Mouse (Mus musculus) urinary bladder, adult 2 months (tissue): ENCODE data around the gene Ahdc1. TPM values are rescaled to one million over a fixed set of nuclear protein-coding genes. Genes with fewer than 3 reads are reported as not detected.

Experiments
- DNase-seq: peaks from one replicate; pipeline ENCODE4 v3.0.0; 2022; ENCODE audit warnings: low spot score
- polyA plus RNA-seq: library from polyadenylated mRNA; depleted of rRNA; stranded (reverse); fragments of >200 nt; gene quantifications from 2 replicates; pipeline ENCODE4 v1.2.3, GENCODE M21; 2012; rRNA removed

Gene Ahdc1
- polyA plus RNA-seq: 5.3 and 13.3 TPM in 2 replicates

GRCm38 (mm10) chr4:133011028-133011820 lies at the start of gene Ahdc1:
Gene Ahdc1 (plus strand): TSS chr4:133011260.
- DNase-seq: peak; percentile 92

- DNase-seq: no peak
Observed at GRCm38 (mm10) chr4:132961866-132962265, 49.2 kb upstream of the Ahdc1 start.

DNA sequence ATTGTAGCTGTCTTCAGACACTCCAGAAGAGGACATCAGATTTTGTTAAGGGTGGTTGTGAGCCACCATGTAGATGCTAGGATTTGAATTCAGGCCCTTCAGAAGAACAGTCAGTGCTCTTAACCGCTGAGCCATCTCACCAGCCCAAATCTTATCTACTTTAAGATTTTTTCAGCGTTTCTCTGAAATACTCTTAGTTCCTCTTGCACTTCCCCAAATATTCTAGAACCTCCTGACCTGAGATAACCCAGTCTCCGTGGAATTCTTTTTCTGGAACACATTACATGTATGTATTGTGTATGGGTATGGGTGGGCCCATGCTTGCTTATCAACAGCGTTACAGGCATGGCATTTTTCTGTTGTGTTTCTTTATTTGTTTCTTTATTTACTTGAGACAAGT lies 48.4 kb upstream of the Ahdc1 start:
- no peak for DNase-seq

GRCm38 (mm10) chr4:132963436-132963835 lies 47.6 kb upstream of the Ahdc1 start:
- no peak for DNase-seq

- DNase-seq: no peak
Observed at GRCm38 (mm10) chr4:132964064-132964463, 47.0 kb upstream of the Ahdc1 start.

DNA sequence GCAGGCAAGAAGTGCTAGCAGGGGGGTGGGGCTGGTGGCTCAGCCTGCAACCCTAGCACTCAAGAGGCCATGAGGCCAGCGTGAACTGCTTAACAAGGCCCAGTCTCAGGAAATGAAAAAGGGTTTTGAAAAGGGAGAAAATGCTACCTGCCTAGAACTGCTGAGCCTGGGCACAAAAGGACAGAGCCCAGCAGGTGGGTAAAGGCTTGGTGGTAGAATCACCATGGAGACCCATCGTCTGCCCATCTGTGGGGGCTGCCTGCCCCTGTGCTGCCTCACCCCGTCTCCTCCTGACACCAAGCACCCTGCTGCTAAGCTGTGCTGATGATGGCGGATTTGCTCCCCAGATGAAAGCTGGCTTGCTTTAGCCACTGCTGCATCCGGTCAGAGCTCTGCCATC lies 46.6 kb upstream of the Ahdc1 start:
- DNase-seq: no peak

DNA sequence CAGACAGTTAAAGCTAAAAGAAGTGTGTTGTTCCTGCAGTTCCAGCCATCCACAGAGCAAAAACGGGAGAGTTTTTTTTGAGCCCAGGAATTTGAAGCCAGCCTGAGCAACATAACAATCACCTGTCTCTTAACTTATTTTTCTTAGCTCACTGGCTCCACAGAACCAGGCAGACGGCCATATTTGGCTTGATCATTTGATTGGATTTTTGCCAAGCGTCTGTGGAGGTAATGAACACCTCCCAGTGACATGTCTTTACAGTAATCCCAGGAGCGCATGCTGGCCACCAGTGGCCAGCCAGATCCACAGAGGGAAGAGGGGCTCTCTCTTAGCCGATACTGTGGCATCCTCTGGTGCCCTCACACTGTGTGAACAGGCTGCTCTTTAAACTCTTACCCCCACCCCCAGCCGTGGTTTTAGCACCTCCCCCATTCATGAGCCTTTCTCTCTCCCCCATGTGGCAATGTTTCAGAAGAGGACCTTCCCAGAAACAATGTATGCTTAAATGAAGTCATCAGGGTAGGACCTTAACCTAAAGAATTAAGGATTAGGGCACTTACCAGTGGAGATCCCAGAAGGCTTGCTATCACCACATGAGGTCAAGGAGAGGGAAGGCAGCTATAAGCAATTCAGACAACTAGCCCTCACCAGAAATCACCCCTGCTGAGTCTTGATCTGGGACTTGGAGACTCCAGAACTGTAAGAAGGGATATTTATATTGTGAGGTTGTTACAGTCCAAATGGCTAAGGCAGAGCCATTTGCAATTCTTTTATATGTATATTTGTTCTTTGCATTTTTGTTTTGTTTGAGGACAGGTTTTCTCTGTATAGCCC lies 42.7 kb upstream of the Ahdc1 start:
- no peak for DNase-seq

DNA sequence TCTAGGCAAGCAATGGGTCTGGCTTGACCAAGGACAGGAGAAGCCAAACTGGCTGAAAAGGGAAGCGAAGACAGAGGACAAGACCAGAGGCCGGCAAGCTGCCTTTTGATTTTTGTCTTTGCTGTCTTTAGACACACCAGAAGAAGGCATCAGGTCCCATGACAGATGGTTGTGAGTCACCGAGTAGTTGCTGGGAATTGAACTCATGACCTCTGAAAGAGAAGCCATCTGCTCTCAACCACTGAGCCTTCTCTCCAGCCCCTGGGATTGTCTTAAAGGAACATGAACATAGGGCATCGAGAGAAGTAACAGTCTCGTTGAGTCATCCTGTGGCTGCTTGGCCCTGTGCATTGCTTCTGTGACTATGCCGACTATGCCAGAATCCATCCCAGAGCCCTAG lies 39.5 kb upstream of the Ahdc1 start:
- DNase-seq: no peak

- no peak for DNase-seq
Observed at GRCm38 (mm10) chr4:132972101-132972500, 39.0 kb upstream of the Ahdc1 start.

- DNase-seq: no peak
Observed at GRCm38 (mm10) chr4:132972556-132972955, 38.5 kb upstream of the Ahdc1 start.

DNA sequence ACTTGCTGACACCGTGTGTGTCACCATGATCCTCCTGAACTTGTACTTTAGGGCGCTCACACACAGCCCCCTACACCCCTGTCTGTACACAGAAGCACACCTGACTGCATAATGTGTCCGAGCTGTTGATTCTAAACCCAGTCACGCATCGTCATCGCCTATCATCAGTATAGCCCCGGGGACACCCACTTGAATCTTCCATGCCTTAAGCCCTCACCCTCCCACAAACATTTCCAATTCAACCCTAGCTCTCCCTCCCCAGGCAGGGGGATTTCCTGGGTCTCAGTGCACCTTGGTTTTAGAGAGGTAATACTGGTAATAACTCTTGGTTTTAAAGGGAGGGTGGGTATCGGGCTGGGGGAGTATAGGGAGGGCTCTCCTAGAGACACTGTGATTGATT lies 37.9 kb upstream of the Ahdc1 start:
- DNase-seq: no peak

- DNase-seq: no peak
Observed at GRCm38 (mm10) chr4:132973814-132974398, 37.2 kb upstream of the Ahdc1 start, which contains the start of gene Fgr. Gene Fgr (plus strand): TSS chr4:132974095.

- no peak for DNase-seq
Observed at GRCm38 (mm10) chr4:132974904-132975303, 36.2 kb upstream of the Ahdc1 start.

DNA sequence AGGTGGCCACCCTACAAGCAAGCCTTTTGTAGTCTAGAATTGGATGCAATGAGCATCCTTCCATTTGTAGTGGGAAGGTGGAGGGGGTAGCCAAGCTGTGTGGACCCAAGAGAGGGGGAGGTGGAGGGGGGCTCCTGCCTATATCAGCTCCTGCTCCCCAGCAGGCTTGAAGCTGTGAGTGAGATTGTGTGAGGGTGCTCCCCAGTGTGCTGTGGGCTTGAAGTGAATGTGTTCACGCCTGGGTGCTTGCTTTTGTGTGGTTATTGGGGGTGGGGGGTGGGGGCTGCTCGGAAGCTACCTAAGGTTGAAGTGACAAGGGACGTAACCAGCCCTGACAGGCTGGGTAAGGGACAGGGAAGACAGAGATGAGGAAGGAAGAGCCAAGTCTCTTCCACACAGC lies 35.3 kb upstream of the Ahdc1 start:
- DNase-seq: no peak

DNA sequence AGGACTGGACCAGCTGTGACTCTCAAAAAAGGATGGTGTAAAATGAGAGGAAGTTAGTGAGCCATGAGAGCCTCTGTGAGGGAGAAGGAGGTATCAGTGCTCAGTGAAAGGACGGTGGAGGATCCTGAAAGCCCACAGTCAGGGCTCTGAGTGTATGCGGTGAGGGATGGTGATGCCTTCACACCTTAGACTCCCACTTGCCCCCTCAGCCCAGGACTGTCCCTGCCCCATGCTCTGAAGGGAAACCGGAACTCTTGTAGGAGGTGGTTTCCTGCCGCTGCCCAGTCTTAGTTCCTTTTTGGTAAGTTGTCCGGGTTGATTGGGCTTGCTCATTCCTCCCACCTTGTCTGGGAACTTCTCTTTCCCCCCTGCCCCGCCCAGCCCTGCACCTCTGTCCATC lies 34.3 kb upstream of the Ahdc1 start:
- DNase-seq: no peak

GRCm38 (mm10) chr4:132977597-132977996 lies 33.5 kb upstream of the Ahdc1 start:
- DNase-seq: no peak

DNA sequence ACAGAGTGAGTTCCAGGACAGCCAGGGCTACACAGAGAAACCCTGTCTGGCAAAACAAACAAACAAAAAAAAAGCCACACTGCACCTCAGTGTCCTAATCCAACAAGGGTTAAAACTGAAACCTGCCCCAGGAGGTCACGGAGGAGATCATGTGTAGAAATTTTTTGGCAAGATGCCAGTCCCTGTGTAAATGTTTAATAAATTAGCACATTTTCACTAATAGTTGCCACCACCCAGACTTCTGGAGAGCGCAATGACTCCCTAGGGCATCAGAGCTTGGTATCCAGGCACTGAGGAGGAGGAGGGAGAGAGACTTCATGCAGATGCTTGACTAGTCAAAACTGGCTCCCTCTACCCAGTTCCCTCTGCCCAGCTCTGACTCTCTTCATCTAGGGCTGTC lies 31.9 kb upstream of the Ahdc1 start:
- no peak for DNase-seq

DNA sequence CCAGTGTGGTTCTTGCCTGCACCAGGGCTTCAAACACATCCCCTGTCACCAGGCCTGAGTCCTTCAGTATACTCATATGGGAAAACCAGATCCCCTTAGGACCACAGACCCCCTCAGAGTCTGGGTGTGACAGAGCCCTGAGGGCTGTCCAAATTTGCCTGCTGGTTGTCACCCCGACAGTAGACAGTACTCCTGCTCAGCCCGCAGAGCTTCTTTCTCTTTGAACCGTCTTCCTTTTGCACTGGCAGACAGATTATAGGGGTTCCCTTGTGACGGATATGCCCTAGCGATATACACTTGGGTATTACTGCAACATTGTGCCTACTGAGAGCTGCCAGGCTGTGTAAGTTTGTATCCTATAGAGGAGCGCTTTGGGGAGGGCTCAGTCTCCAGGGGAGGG lies 29.4 kb upstream of the Ahdc1 start:
- DNase-seq: no peak

GRCm38 (mm10) chr4:132982999-132983398 lies 28.1 kb upstream of the Ahdc1 start:
- DNase-seq: no peak

GRCm38 (mm10) chr4:132983664-132984512 lies 27.2 kb upstream of the Ahdc1 start:
- DNase-seq: no peak

DNA sequence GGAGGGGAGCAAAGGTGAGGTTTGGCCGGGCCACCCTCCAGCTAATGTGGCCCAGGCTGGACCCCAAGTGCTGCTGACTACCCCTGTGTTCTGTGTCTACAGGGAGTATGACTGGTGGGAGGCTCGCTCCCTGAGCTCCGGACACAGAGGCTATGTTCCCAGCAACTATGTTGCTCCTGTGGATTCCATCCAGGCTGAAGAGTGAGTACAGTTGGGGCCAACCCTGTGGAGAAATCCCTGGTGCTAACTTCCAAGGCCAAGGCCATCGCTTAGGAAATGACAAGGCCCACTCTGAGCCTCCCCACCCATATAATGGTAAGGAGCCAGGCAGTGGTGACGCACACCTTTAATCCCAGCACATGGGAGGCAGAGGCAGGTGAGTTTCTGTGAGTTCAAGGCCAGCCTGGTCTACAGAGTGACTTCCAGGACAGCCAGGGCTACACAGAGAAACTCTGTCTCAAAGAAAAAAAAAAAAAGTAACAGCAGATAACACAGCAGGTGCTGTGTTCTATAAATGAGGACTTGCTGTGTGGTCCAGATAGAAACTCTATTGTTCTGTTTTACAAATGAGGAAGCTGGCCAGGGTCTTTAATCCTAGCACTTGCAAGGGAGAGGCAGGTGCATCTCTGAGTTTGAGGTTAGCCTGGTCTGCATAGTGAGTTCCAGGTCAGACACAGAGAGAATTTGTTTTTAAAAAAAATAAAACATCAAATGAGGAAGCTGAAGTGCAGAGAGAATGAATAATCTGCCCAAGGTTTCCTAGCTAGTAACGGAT lies 22.3 kb upstream of the Ahdc1 start:
- DNase-seq: no peak
